13 mouse cellular contexts compared by ENCODE assay signal in the genomic region with DNA sequence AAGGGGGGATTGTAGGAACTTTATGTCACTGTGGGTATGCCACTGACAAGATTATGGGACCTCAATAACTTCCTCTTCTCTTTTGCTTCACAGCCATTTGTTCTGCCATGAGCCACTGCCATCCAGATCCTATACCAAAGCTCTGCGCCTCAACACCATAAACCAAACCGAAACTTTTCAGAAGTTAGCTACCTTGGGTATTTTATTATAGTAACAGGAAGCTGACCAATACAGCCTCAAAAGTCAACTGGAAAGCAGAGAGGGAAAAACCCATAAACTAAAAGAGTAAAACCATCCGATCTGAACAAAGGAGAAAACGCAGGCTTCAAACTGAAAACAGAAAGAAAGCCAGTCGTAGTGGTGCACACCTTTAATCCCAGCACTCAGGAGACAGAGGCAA. TPM values are rescaled to one million over a fixed set of nuclear protein-coding genes. Genes with fewer than 3 reads are reported as not detected.
DNase-seq lines count a peak whose midpoint lies in the region; ATAC-seq lines count a peak whose summit lies in the region.
"Had no signal": no experiment of that assay in that cellular context is flagged by ENCODE, and none has a peak within 500 bp of the region (broad histone marks: within the 10 kb centered on the region; RNA-seq: fewer than 3 reads in every experiment).

No protein-coding gene starts in this region.

- no peak overlapping the region for H3K4me3 ChIP-seq in forebrain, embryonic 13.5 days
- H3K4me3 ChIP-seq in forebrain, embryonic 14.5 days (ENCODE audit: low read depth, low read length): no peak overlapping the region
- no peak overlapping the region for H3K4me3 ChIP-seq in kidney, embryonic 14.5 days (ENCODE audit: low read length)
- no peak overlapping the region for H3K4me3 ChIP-seq in liver, embryonic 11.5 days (ENCODE audit: low read depth, low read length)
- H3K4me3 ChIP-seq: hindbrain, embryonic 13.5 days had no signal

- peaks cover 36% of the 10 kb centered on the region for H3K4me1 ChIP-seq in forebrain, embryonic 13.5 days
- H3K4me1 ChIP-seq in forebrain, embryonic 14.5 days (ENCODE audit: control insufficient read depth, insufficient read depth, low read length): peaks cover 9% of the 10 kb centered on the region
- peaks cover 52% of the 10 kb centered on the region for H3K4me1 ChIP-seq in kidney, embryonic 14.5 days (ENCODE audit: control insufficient read depth, insufficient read depth, low read length)
- H3K4me1 ChIP-seq in liver, embryonic 11.5 days (replicated peaks; ENCODE audit: control insufficient read depth, insufficient read depth, low read length): peaks cover 70% of the 10 kb centered on the region

- DNase-seq in forebrain, embryonic 14.5 days (ENCODE audit: low spot score): no peak
- no peak for DNase-seq in kidney, postnatal 4 days
- DNase-seq in A20 (ENCODE audit: low read depth, low spot score): peak; percentile 76
- no peak for DNase-seq in liver, embryonic 11.5 days (ENCODE audit: low spot score)
- DNase-seq in testis, postnatal 10 days (ENCODE audit: low spot score): no peak
- no peak for DNase-seq in ovary, postnatal 14 days (ENCODE audit: low spot score)
- DNase-seq: adrenal gland, adult 2 months; cerebellum, adult 9-11 months; gastrocnemius, postnatal 36 days; thymus, adult 2 months had no signal

- no peaks in the 10 kb centered on the region for H3K27me3 ChIP-seq in forebrain, embryonic 13.5 days
- no peaks in the 10 kb centered on the region for H3K27me3 ChIP-seq in forebrain, embryonic 14.5 days (replicated peaks; ENCODE audit: control insufficient read depth, insufficient read depth, low read length)
- H3K27me3 ChIP-seq in kidney, embryonic 14.5 days (ENCODE audit: control insufficient read depth, insufficient read depth, low read length): no peaks in the 10 kb centered on the region
- no peaks in the 10 kb centered on the region for H3K27me3 ChIP-seq in liver, embryonic 11.5 days (replicated peaks; ENCODE audit: control insufficient read depth, insufficient read depth, low read length)
- H3K27me3 ChIP-seq: hindbrain, embryonic 13.5 days had no signal

- H3K9me3 ChIP-seq in forebrain, embryonic 13.5 days (replicated peaks): no peaks in the 10 kb centered on the region
- no peaks in the 10 kb centered on the region for H3K9me3 ChIP-seq in forebrain, embryonic 14.5 days (replicated peaks; ENCODE audit: control insufficient read depth, low read length)
- H3K9me3 ChIP-seq in kidney, embryonic 14.5 days (ENCODE audit: control insufficient read depth, low read length): no peaks in the 10 kb centered on the region
- H3K9me3 ChIP-seq in liver, embryonic 11.5 days (ENCODE audit: control insufficient read depth, low read length): no peaks in the 10 kb centered on the region
- H3K9me3 ChIP-seq: hindbrain, embryonic 13.5 days had no signal

- no peak for ATAC-seq in forebrain, embryonic 13.5 days
- ATAC-seq in forebrain, embryonic 14.5 days: no peak
- no peak for ATAC-seq in kidney, embryonic 14.5 days (ENCODE audit: low FRiP score, low TSS enrichment)
- ATAC-seq in liver, embryonic 11.5 days (replicated peaks; ENCODE audit: low FRiP score): no peak

- peaks cover 21% of the 10 kb centered on the region for H3K36me3 ChIP-seq in forebrain, embryonic 13.5 days (ENCODE audit: poor library complexity, severe bottlenecking)
- H3K36me3 ChIP-seq in forebrain, embryonic 14.5 days (ENCODE audit: control insufficient read depth, insufficient read depth, low read length): 0 out of 2 replicates have a peak, but pooled peaks cover 3% of the 10 kb centered on the region
- H3K36me3 ChIP-seq in kidney, embryonic 14.5 days (ENCODE audit: control insufficient read depth, insufficient read depth, low read length): peaks cover 9% of the 10 kb centered on the region; the same call in 1 of the 2 replicates
- peaks cover 5% of the 10 kb centered on the region for H3K36me3 ChIP-seq in liver, embryonic 11.5 days (ENCODE audit: control insufficient read depth, insufficient read depth, low read length)
- H3K36me3 ChIP-seq: hindbrain, embryonic 13.5 days had no signal

- WGBS in forebrain, embryonic 13.5 days: 93% methylated on average over 5 of the region's 5 CpGs
- WGBS in forebrain, embryonic 14.5 days: 92% methylated on average over 5 of the region's 5 CpGs
- WGBS in kidney, embryonic 14.5 days: 80% methylated on average over 5 of the region's 5 CpGs
- WGBS in liver, embryonic 11.5 days: 68% methylated on average over 5 of the region's 5 CpGs

- H3K27ac ChIP-seq in forebrain, embryonic 13.5 days: peak overlapping the region; percentile 7; the same call in 1 of the 2 replicates
- no peak overlapping the region for H3K27ac ChIP-seq in forebrain, embryonic 14.5 days (ENCODE audit: low read depth, low read length)
- peak overlapping the region; percentile 47; the same call in 1 of the 2 replicates for H3K27ac ChIP-seq in kidney, embryonic 14.5 days (ENCODE audit: low read depth, low read length)
- peak overlapping the region; percentile 49; the same call in 1 of the 2 replicates for H3K27ac ChIP-seq in liver, embryonic 11.5 days (ENCODE audit: low read depth, low read length)

- H3K9ac ChIP-seq in forebrain, embryonic 13.5 days: no peak overlapping the region
- H3K9ac ChIP-seq in forebrain, embryonic 14.5 days (ENCODE audit: low read length): no peak overlapping the region
- no peak overlapping the region for H3K9ac ChIP-seq in kidney, embryonic 14.5 days (ENCODE audit: low read depth, low read length)
- no peak overlapping the region for H3K9ac ChIP-seq in liver, embryonic 11.5 days (ENCODE audit: low read depth, low read length)
- H3K9ac ChIP-seq: hindbrain, embryonic 13.5 days had no signal

- H3K4me2 ChIP-seq in forebrain, embryonic 13.5 days: no peak overlapping the region
- H3K4me2 ChIP-seq in forebrain, embryonic 14.5 days (ENCODE audit: low read length): no peak overlapping the region
- no peak overlapping the region for H3K4me2 ChIP-seq in kidney, embryonic 14.5 days (replicated peaks; ENCODE audit: low read depth, low read length)
- H3K4me2 ChIP-seq in liver, embryonic 11.5 days: peak overlapping the region; percentile 44; the same call in 1 of the 2 replicates
- H3K4me2 ChIP-seq: hindbrain, embryonic 13.5 days had no signal

RNA-seq across cellular contexts. Expression of a gene that starts 30.2 kb away (rescaled TPM):
- polyA plus RNA-seq in forebrain, embryonic 13.5 days (2015; fragmentation: Nextera tagmentation; extraction: Ambion mirVana): 146 and 153 TPM in 2 replicates
- polyA plus RNA-seq in forebrain, embryonic 14.5 days (2014; fragmentation: Nextera tagmentation; extraction: Ambion mirVana): 74.1 and 74.4 TPM in 2 replicates
- 68.5 and 132 TPM in 2 replicates for polyA plus RNA-seq in kidney, embryonic 14.5 days (2014; fragmentation: Nextera tagmentation; extraction: Ambion mirVana)
- 149 and 176 TPM in 2 replicates for polyA plus RNA-seq in liver, embryonic 11.5 days (2014; fragmentation: Nextera tagmentation; extraction: Ambion mirVana)
